Mouse (Mus musculus): ENCODE results near the gene Olfm2. TPM values are rescaled to one million over a fixed set of nuclear protein-coding genes. Genes with fewer than 3 reads are reported as not detected.

Gene Olfm2
- polyA plus RNA-seq, 1 experiment from 2014 or later: 2.3 TPM

DNA sequence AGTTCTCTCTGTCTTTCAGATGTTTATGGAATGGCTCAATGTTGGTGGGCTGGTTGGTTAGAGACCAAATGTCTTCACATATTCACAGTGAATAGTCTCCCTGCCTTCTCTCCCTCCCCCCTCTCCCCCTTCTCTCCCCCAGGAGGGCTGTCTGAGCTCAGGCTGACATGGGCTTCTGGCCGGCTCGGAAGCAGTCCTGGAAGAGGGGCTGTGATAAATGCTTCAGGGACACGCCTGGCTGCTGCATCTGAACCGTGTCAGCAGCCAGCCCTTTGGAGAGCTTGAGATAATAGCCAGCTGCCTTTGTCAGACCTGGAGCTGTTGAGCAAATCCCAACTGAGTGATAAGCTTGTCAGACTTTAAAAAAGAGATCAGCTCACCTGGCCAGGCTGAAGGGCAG lies 56.2 kb downstream of the Olfm2 start:
- Histone ChIP-seq H3K9ac (ENCODE audit: low read length) (no peak overlapping the region), H3K36me3 (ENCODE audit: control insufficient read depth, insufficient read depth, low read length) (no peaks in the 10 kb centered on the region), H3K4me1 (replicated peaks; ENCODE audit: control insufficient read depth, insufficient read depth) (no peaks in the 10 kb centered on the region), H3K9me3 (ENCODE audit: control insufficient read depth, low read length) (no peaks in the 10 kb centered on the region), H3K27ac (replicated peaks) (no peak overlapping the region), H3K27me3 (ENCODE audit: control insufficient read depth, insufficient read depth, low read length) (no peaks in the 10 kb centered on the region), H3K4me2 (replicated peaks; ENCODE audit: low read depth) (no peak overlapping the region), H3K4me3 (ENCODE audit: low read depth, low read length) (no peak overlapping the region)
- ATAC-seq (ENCODE audit: low FRiP score, low TSS enrichment) (no peak), DNase-seq (ENCODE audit: low spot score) (no peak)
- WGBS: 4% methylated on average over 4 of the region's 4 CpGs
- TF ChIP-seq CTCF (IDR thresholded peaks at IDR 0.05; ENCODE audit: low read depth) (no peak), EP300 (optimal IDR thresholded peaks at IDR 0.05) (no peak)

- Histone ChIP-seq H3K36me3 (ENCODE audit: control insufficient read depth, insufficient read depth, low read length) (no peaks in the 10 kb centered on the region), H3K27ac (replicated peaks) (no peak overlapping the region), H3K27me3 (ENCODE audit: control insufficient read depth, insufficient read depth, low read length) (no peaks in the 10 kb centered on the region), H3K9me3 (ENCODE audit: control insufficient read depth, low read length) (no peaks in the 10 kb centered on the region), H3K4me1 (replicated peaks; ENCODE audit: control insufficient read depth, insufficient read depth) (no peaks in the 10 kb centered on the region), H3K4me3 (ENCODE audit: low read depth, low read length) (no peak overlapping the region), H3K9ac (ENCODE audit: low read length) (no peak overlapping the region), H3K4me2 (replicated peaks; ENCODE audit: low read depth) (no peak overlapping the region)
- no peak for TF ChIP-seq CTCF (IDR thresholded peaks at IDR 0.05; ENCODE audit: low read depth)
- no peak for TF ChIP-seq EP300 (optimal IDR thresholded peaks at IDR 0.05)
- WGBS: 29% methylated on average over 1 of the region's 1 CpGs
- ATAC-seq (ENCODE audit: low FRiP score, low TSS enrichment): no peak
- no peak for DNase-seq (ENCODE audit: low spot score)
These were observed 56.7 kb downstream of the Olfm2 start for GRCm38 (mm10) chr9:20689403-20689802.

DNA sequence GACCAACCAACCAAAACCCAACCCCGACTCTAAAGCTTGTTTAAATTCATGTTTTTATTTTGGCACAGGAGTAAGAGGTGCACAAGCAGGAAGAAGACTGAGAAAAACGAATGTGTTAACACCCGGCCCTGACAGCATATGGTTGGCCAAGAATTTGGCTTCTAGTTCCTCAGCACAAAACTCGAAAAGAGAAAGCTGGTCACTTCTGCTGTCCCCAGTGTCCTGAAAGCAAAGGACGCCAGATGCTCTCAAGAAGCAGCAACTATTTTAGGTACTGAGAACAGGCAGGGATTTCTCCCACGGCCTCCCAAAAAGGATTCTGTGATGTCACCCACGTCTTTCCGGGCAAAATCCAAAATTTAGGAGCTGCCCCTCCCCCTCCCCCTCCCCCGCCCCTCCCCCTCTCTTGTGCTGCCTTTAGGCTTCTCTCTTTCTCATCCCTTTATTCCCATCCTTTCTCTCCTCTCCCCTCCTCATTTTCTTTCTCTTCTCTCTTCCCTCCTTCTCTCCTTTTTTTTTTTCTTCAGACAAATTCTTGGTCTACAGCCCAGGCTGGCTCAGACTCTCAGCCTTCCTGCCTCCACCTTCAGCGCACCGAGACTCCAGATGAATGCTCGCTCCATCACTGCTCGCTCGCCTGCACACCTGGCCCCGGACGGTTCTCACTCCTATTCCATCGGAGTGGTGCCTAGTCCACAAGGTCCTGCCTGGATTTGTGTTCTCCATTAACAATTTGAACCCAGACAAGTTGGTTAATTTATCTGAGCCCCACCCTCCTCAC lies 60.9 kb downstream of the Olfm2 start:
- no peaks in the 10 kb centered on the region for H3K36me3 ChIP-seq (ENCODE audit: control insufficient read depth, insufficient read depth, low read length)
- TF ChIP-seq CTCF (IDR thresholded peaks at IDR 0.05; ENCODE audit: low read depth) (no peak), EP300 (optimal IDR thresholded peaks at IDR 0.05) (no peak)
- DNase-seq (ENCODE audit: low spot score) (no peak), ATAC-seq (ENCODE audit: low FRiP score, low TSS enrichment) (no peak)
- WGBS: 43% methylated on average over 16 of the region's 17 CpGs
- no peaks in the 10 kb centered on the region for H3K9me3 ChIP-seq (ENCODE audit: control insufficient read depth, low read length)
- H3K4me1 ChIP-seq (replicated peaks; ENCODE audit: control insufficient read depth, insufficient read depth): no peaks in the 10 kb centered on the region
- H3K9ac ChIP-seq (ENCODE audit: low read length): no peak overlapping the region
- no peaks in the 10 kb centered on the region for H3K27me3 ChIP-seq (ENCODE audit: control insufficient read depth, insufficient read depth, low read length)
- H3K4me3 ChIP-seq (ENCODE audit: low read depth, low read length): no peak overlapping the region
- no peak overlapping the region for H3K4me2 ChIP-seq (replicated peaks; ENCODE audit: low read depth)
- no peak overlapping the region for H3K27ac ChIP-seq (replicated peaks)

DNA sequence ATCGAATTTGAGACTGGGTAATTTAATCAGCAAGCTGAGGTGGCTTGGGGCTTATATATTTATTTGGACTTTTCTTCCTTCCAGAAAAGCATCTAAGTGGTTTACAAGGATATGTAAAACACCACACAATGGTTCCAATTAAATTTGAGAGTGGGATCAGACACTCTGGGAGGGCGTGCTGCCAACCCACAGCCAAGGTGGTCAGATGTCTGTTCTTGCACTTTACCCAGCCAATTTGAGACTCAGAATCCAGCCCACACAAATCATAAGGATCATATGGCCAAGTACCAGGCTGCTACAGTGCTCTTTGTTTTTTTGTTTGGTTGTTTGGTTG lies 63.8 kb downstream of the Olfm2 start:
- Histone ChIP-seq H3K27me3 (ENCODE audit: control insufficient read depth, insufficient read depth, low read length) (no peaks in the 10 kb centered on the region), H3K4me1 (replicated peaks; ENCODE audit: control insufficient read depth, insufficient read depth) (no peaks in the 10 kb centered on the region), H3K9ac (ENCODE audit: low read length) (no peak overlapping the region), H3K36me3 (ENCODE audit: control insufficient read depth, insufficient read depth, low read length) (no peaks in the 10 kb centered on the region), H3K4me2 (replicated peaks; ENCODE audit: low read depth) (no peak overlapping the region), H3K27ac (replicated peaks) (no peak overlapping the region), H3K9me3 (ENCODE audit: control insufficient read depth, low read length) (no peaks in the 10 kb centered on the region), H3K4me3 (ENCODE audit: low read depth, low read length) (no peak overlapping the region)
- DNase-seq (ENCODE audit: low spot score) (no peak), ATAC-seq (ENCODE audit: low FRiP score, low TSS enrichment) (no peak)
- TF ChIP-seq EP300 (optimal IDR thresholded peaks at IDR 0.05) (no peak), CTCF (IDR thresholded peaks at IDR 0.05; ENCODE audit: low read depth) (no peak)
- 74% methylated on average over 2 of the region's 2 CpGs for WGBS

DNA sequence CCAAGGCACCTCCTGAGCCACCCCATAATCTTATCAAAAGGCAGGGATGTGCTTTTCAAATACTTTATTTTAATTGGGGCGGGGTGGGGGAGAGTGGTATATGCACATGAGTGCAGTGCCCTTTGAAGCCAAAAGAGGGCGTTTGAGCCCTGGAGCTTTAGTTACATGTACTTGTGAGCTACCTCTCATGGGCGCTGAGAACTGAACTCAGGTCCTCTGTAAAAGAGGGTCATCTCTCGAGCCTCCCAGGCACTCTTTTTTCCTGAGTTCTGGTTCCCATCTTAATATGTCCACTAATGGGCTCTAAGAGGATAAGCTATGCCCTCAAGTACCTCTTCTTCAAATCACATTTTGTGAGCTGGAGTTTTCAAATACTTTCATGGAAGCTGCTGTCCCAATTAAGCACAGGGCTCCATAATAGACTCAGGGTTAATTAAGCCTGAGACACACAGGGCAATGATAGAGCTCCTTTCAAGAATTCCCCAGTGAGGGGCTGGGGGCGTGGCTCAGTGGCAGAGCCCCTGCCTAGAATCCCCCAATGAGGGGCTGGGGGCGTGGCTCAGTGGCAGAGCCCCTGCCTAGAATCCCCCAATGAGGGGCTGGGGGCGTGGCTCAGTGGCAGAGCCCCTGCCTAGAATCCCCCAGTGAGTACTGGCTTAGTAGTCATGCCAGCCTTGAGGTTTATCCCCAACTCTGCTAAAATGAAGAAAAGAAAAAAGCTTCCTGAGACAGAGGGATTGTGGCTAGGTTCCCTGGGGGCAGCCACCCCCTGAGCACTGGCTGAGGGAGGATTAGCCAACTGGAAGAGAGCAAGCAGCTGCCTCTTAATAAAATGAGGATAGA lies 64.4 kb downstream of the Olfm2 start:
- Histone ChIP-seq H3K27me3 (ENCODE audit: control insufficient read depth, insufficient read depth, low read length) (no peaks in the 10 kb centered on the region), H3K4me1 (replicated peaks; ENCODE audit: control insufficient read depth, insufficient read depth) (no peaks in the 10 kb centered on the region), H3K9me3 (ENCODE audit: control insufficient read depth, low read length) (no peaks in the 10 kb centered on the region), H3K4me2 (replicated peaks; ENCODE audit: low read depth) (no peak overlapping the region), H3K36me3 (ENCODE audit: control insufficient read depth, insufficient read depth, low read length) (no peaks in the 10 kb centered on the region), H3K9ac (ENCODE audit: low read length) (no peak overlapping the region), H3K4me3 (ENCODE audit: low read depth, low read length) (no peak overlapping the region), H3K27ac (replicated peaks) (no peak overlapping the region)
- no peak for TF ChIP-seq CTCF (IDR thresholded peaks at IDR 0.05; ENCODE audit: low read depth)
- TF ChIP-seq EP300 (optimal IDR thresholded peaks at IDR 0.05): no peak
- ATAC-seq (ENCODE audit: low FRiP score, low TSS enrichment) (no peak), DNase-seq (ENCODE audit: low spot score) (no peak)
- 56% methylated on average over 6 of the region's 7 CpGs for WGBS

Data from stomach, postnatal 0 days (tissue).